Mouse (Mus musculus): ENCODE measurements around the gene Apc2. TPM values are rescaled to one million over a fixed set of nuclear protein-coding genes. Genes with fewer than 3 reads are reported as not detected.

Gene Apc2
- polyA plus RNA-seq, 1 experiment from 2014 or later: 0.88 TPM

- H3K4me1 ChIP-seq (replicated peaks; ENCODE audit: control insufficient read depth, insufficient read depth, low read length): peaks cover 6% of the 10 kb centered on the region
- WGBS: 83% methylated on average over 4 of the region's 5 CpGs
- no peaks in the 10 kb centered on the region for H3K9me3 ChIP-seq (ENCODE audit: control insufficient read depth, low read length)
- H3K4me3 ChIP-seq (ENCODE audit: low read length): no peak overlapping the region
- peaks cover 59% of the 10 kb centered on the region for H3K36me3 ChIP-seq (ENCODE audit: control insufficient read depth, insufficient read depth, low read length)
- no peak for ATAC-seq (ENCODE audit: low read depth)
- no peak overlapping the region for H3K4me2 ChIP-seq (ENCODE audit: low read depth, low read length)
- no peaks in the 10 kb centered on the region for H3K27me3 ChIP-seq (ENCODE audit: control insufficient read depth, insufficient read depth, low read depth, low read length)
- no peak overlapping the region for H3K9ac ChIP-seq (ENCODE audit: low read length)
- H3K27ac ChIP-seq (ENCODE audit: low read length): no peak overlapping the region
Observed at GRCm38 (mm10) chr10:80276238-80276637, 19.5 kb upstream of the Apc2 start.

DNA sequence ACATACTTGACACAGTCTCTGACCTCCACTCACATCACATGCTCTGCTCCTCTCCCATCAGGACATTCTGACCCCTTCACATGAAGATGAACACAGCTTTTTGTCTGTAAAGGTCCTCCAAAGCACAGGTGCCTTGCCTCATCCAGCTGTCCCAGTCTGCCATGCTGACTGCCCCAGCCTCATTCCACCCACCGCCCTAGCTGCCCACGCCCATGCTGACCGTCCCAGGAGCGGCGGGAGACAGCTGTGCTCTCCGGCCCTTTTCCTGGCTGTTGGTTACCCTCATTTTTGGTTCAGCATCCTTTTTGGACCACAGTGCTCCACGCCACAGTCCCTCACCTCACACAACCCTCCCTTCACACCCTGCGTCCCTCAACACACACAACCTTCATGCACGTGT is 17.4 kb upstream of the Apc2 start:
- ATAC-seq (ENCODE audit: low read depth): no peak
- peaks cover 59% of the 10 kb centered on the region for H3K36me3 ChIP-seq (ENCODE audit: control insufficient read depth, insufficient read depth, low read length)
- 88% methylated on average over 9 of the region's 9 CpGs for WGBS
- H3K4me3 ChIP-seq (ENCODE audit: low read length): no peak overlapping the region
- H3K27me3 ChIP-seq (ENCODE audit: control insufficient read depth, insufficient read depth, low read depth, low read length): no peaks in the 10 kb centered on the region
- H3K4me2 ChIP-seq (ENCODE audit: low read depth, low read length): no peak overlapping the region
- H3K27ac ChIP-seq (ENCODE audit: low read length): no peak overlapping the region
- H3K4me1 ChIP-seq (replicated peaks; ENCODE audit: control insufficient read depth, insufficient read depth, low read length): peaks cover 16% of the 10 kb centered on the region
- H3K9me3 ChIP-seq (ENCODE audit: control insufficient read depth, low read length): no peaks in the 10 kb centered on the region
- H3K9ac ChIP-seq (ENCODE audit: low read length): no peak overlapping the region

DNA sequence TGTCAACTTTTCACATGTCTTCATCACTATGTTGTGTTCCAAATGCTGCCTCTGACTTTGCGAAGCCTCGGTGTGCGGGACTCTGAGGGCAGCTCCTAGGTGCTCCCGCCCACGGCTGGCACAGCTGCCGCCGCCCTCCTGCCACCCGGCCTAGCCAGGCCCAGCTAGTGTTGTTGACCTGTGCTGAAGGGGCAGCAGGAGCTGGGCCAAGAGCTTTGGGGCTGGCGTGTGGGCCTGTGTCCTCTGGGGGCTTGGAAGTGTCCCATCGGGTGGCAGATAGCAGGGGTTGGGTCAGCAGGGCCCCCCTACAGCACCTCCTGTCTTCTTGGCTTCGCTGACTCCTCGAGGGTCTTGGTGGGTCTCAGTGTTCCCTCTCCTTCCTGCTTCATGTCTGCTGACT is 16.5 kb upstream of the Apc2 start:
- Histone ChIP-seq H3K9me3 (ENCODE audit: control insufficient read depth, low read length) (no peaks in the 10 kb centered on the region), H3K27me3 (ENCODE audit: control insufficient read depth, insufficient read depth, low read depth, low read length) (no peaks in the 10 kb centered on the region), H3K27ac (ENCODE audit: low read length) (no peak overlapping the region), H3K36me3 (ENCODE audit: control insufficient read depth, insufficient read depth, low read length) (peaks cover 59% of the 10 kb centered on the region), H3K4me3 (ENCODE audit: low read length) (no peak overlapping the region), H3K4me1 (replicated peaks; ENCODE audit: control insufficient read depth, insufficient read depth, low read length) (peaks cover 16% of the 10 kb centered on the region), H3K4me2 (ENCODE audit: low read depth, low read length) (no peak overlapping the region), H3K9ac (ENCODE audit: low read length) (no peak overlapping the region)
- WGBS: 88% methylated on average over 12 of the region's 12 CpGs
- ATAC-seq (ENCODE audit: low read depth): no peak

GRCm38 (mm10) chr10:80281304-80281703 is 14.5 kb upstream of the Apc2 start:
- ATAC-seq (ENCODE audit: low read depth): no peak
- Histone ChIP-seq H3K4me2 (ENCODE audit: low read depth, low read length) (peak overlapping the region; percentile 29; the same call in 1 of the 2 replicates), H3K9me3 (ENCODE audit: control insufficient read depth, low read length) (no peaks in the 10 kb centered on the region), H3K9ac (ENCODE audit: low read length) (peak overlapping the region; percentile 16; the same call in 1 of the 2 replicates), H3K36me3 (ENCODE audit: control insufficient read depth, insufficient read depth, low read length) (peaks cover 67% of the 10 kb centered on the region), H3K27me3 (ENCODE audit: control insufficient read depth, insufficient read depth, low read depth, low read length) (no peaks in the 10 kb centered on the region), H3K4me1 (replicated peaks; ENCODE audit: control insufficient read depth, insufficient read depth, low read length) (peaks cover 16% of the 10 kb centered on the region), H3K4me3 (ENCODE audit: low read length) (no peak overlapping the region), H3K27ac (ENCODE audit: low read length) (peak overlapping the region; percentile 95)
- 65% methylated on average over 7 of the region's 7 CpGs for WGBS

DNA sequence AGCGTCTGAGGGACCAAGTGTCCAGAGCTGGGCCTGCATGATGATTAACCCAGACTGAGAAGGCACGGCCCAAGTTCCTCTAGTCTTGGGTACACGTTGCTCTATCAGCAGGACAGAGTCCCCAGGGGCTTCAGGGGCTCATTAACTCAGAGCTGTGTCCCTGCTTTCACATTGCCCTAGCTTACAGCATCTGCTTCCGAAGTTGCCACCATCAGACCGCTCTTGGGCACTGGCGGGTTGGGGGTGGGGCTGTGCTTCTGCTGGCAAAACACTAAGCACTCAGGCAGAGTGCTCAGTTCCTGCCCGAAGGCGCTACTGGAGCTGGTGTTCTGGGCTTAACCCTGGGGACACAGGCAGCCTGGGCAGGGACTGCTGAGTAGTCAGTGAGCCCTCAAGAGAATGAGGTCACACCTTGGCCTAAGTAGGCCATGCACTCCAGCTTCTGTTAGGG is 13.8 kb upstream of the Apc2 start:
- 57% methylated on average over 8 of the region's 8 CpGs for WGBS
- H3K4me1 ChIP-seq (replicated peaks; ENCODE audit: control insufficient read depth, insufficient read depth, low read length): peaks cover 16% of the 10 kb centered on the region
- no peaks in the 10 kb centered on the region for H3K9me3 ChIP-seq (ENCODE audit: control insufficient read depth, low read length)
- H3K9ac ChIP-seq (ENCODE audit: low read length): peak overlapping the region; percentile 40; the same call in 1 of the 2 replicates
- no peak overlapping the region for H3K4me3 ChIP-seq (ENCODE audit: low read length)
- peak overlapping the region; percentile 95 for H3K27ac ChIP-seq (ENCODE audit: low read length)
- peak overlapping the region; percentile 29; the same call in 1 of the 2 replicates for H3K4me2 ChIP-seq (ENCODE audit: low read depth, low read length)
- peak; percentile 66 for ATAC-seq (ENCODE audit: low read depth)
- H3K27me3 ChIP-seq (ENCODE audit: control insufficient read depth, insufficient read depth, low read depth, low read length): no peaks in the 10 kb centered on the region
- H3K36me3 ChIP-seq (ENCODE audit: control insufficient read depth, insufficient read depth, low read length): peaks cover 67% of the 10 kb centered on the region

DNA sequence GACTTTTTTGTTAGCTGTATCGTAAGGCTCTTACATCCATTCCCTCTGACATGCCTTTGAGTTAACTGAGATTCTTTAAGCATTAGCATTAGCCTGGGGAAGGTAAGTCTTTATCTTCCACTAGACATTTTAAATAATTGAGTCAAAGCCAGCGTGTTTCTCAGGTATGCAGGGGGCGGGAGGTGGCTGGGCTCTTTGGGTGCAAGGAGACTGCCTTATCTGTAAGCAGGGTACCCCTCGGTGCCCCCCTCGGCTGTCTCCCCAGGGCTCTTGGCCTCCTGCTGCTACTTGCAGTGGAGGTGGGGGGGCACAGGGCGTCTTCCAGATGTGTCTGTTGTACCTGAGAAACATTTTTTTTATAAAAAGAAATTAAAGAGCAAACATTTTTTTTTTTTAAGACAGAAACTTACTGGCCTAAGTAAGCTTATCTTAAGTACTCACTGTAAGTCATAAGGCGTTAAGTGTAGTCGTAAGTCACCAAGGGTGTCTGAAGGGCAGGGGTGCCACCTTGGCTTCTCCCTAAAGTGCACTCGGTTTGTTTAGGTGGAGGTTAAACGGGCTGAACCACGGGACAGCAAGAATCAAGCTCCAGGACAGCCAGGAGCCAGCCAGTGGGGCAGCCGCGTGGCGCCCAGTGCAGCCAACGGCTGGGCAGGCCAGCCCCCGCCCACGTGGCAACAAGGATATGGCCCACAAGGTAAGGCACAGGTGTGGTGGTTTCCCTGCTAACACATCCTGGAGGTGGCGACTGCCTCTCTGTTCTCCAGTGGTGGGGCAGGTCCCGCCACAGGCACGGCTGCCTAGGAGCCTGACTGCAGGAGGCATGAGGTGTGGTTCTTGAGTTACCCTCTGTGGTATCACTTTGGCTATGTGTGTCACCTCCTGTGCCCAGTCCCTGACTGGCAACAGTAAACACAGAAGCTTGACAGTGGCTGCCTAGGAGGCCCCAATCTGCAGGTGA is 13.0 kb upstream of the Apc2 start:
- Histone ChIP-seq H3K27ac (ENCODE audit: low read length) (peak overlapping the region; percentile 95), H3K9ac (ENCODE audit: low read length) (0 out of 2 replicates have a peak overlapping the region, but pooled peaks have one; percentile 40), H3K4me3 (ENCODE audit: low read length) (no peak overlapping the region), H3K36me3 (ENCODE audit: control insufficient read depth, insufficient read depth, low read length) (peaks cover 64% of the 10 kb centered on the region), H3K4me2 (ENCODE audit: low read depth, low read length) (no peak overlapping the region), H3K4me1 (replicated peaks; ENCODE audit: control insufficient read depth, insufficient read depth, low read length) (peaks cover 16% of the 10 kb centered on the region), H3K27me3 (ENCODE audit: control insufficient read depth, insufficient read depth, low read depth, low read length) (no peaks in the 10 kb centered on the region), H3K9me3 (ENCODE audit: control insufficient read depth, low read length) (no peaks in the 10 kb centered on the region)
- WGBS: 68% methylated on average over 20 of the region's 20 CpGs
- peak; percentile 66 for ATAC-seq (ENCODE audit: low read depth)

DNA sequence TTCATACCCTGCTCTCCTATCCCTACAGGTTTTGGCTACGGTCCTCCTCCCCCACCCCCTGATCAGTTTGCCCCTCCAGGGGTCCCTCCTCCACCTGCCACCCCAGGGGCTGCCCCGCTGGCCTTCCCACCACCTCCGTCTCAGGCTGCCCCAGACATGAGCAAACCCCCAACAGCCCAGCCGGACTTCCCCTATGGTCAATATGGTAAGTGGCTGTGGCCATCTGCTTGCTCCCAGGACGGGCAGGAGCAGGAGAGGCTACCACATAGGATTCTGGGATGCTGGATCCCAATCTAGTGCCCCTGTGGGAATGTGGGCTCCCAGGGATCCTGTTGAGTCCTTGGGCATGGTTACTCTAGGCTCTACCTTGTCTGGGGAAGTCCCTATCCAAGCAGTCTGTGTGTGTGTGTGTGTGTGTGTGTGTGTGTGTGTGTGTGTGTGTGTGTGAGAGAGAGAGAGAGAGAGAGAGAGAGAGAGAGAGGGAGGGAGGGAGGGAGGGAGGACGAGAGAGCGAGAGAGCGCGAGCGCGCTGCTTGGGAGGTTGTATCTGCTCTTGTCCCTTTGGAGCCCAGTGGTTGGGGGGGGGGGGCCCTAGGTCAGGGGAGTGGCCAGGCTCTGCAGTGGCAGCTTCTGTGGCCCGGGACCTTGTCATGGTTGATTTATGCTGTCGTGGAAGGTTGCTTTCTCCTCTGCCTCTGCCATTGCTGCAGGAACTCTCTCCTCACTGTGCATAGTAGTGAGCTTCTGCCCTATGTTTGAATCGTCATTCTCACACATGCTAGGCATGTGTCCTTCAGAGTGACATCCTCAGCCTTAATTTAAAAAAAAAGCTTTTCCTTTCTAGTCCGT is 10.3 kb upstream of the Apc2 start:
- ATAC-seq (ENCODE audit: low read depth): no peak
- H3K27me3 ChIP-seq (ENCODE audit: control insufficient read depth, insufficient read depth, low read depth, low read length): no peaks in the 10 kb centered on the region
- no peak overlapping the region for H3K4me2 ChIP-seq (ENCODE audit: low read depth, low read length)
- 74% methylated on average over 15 of the region's 15 CpGs for WGBS
- H3K4me1 ChIP-seq (replicated peaks; ENCODE audit: control insufficient read depth, insufficient read depth, low read length): peaks cover 16% of the 10 kb centered on the region
- H3K27ac ChIP-seq (ENCODE audit: low read length): no peak overlapping the region
- H3K9me3 ChIP-seq (ENCODE audit: control insufficient read depth, low read length): no peaks in the 10 kb centered on the region
- H3K36me3 ChIP-seq (ENCODE audit: control insufficient read depth, insufficient read depth, low read length): peaks cover 45% of the 10 kb centered on the region
- H3K9ac ChIP-seq (ENCODE audit: low read length): no peak overlapping the region
- H3K4me3 ChIP-seq (ENCODE audit: low read length): no peak overlapping the region

GRCm38 (mm10) chr10:80288097-80288496 is 7.7 kb upstream of the Apc2 start:
- Histone ChIP-seq H3K36me3 (ENCODE audit: control insufficient read depth, insufficient read depth, low read length) (peaks cover 33% of the 10 kb centered on the region), H3K4me3 (ENCODE audit: low read length) (no peak overlapping the region), H3K9ac (ENCODE audit: low read length) (no peak overlapping the region), H3K27ac (ENCODE audit: low read length) (no peak overlapping the region), H3K9me3 (ENCODE audit: control insufficient read depth, low read length) (no peaks in the 10 kb centered on the region), H3K4me1 (replicated peaks; ENCODE audit: control insufficient read depth, insufficient read depth, low read length) (peaks cover 3% of the 10 kb centered on the region; the same call in 1 of the 2 replicates), H3K4me2 (ENCODE audit: low read depth, low read length) (no peak overlapping the region), H3K27me3 (ENCODE audit: control insufficient read depth, insufficient read depth, low read depth, low read length) (no peaks in the 10 kb centered on the region)
- ATAC-seq (ENCODE audit: low read depth): no peak
- 89% methylated on average over 12 of the region's 12 CpGs for WGBS

DNA sequence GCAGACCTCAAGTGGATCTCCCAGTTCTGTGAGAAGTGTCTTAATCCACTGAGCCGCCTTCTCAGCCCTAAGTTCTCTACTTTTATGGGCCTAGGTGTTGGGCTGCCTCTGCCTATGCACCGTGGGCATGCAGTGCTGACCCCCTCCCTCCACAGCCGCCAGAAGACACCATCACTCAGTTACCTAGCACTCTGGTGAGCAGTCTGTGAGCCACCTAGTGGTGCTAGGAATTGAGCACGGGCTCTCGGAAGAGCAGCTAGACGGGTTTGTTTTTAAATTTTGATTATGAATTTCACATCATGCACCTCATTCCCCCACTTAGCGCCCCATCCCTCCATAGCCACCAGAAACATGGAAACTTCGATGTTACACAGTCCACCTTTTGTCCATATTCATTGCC is 7.1 kb upstream of the Apc2 start:
- Histone ChIP-seq H3K27me3 (ENCODE audit: control insufficient read depth, insufficient read depth, low read depth, low read length) (no peaks in the 10 kb centered on the region), H3K9ac (ENCODE audit: low read length) (no peak overlapping the region), H3K4me3 (ENCODE audit: low read length) (no peak overlapping the region), H3K4me1 (replicated peaks; ENCODE audit: control insufficient read depth, insufficient read depth, low read length) (peaks cover 7% of the 10 kb centered on the region; the same call in 1 of the 2 replicates), H3K27ac (ENCODE audit: low read length) (no peak overlapping the region), H3K36me3 (ENCODE audit: control insufficient read depth, insufficient read depth, low read length) (peaks cover 33% of the 10 kb centered on the region), H3K4me2 (ENCODE audit: low read depth, low read length) (no peak overlapping the region), H3K9me3 (ENCODE audit: control insufficient read depth, low read length) (no peaks in the 10 kb centered on the region)
- ATAC-seq (ENCODE audit: low read depth): no peak
- WGBS: 68% methylated on average over 8 of the region's 8 CpGs

Data from lung, embryonic 16.5 days (tissue).